Comparison of ENCODE assay signal across 8 mouse cellular contexts in genomic region chr2:128395308-128396007, GRCm38 (mm10).
DNase-seq lines count a peak whose midpoint lies in the region; ATAC-seq and TF ChIP-seq lines count a peak whose summit lies in the region.

No protein-coding gene starts in this region.

- no peak overlapping the region for H3K27ac ChIP-seq in heart, postnatal 0 days (ENCODE audit: low read depth)
- 0 out of 2 replicates have a peak overlapping the region, but pooled peaks have one; percentile 10 for H3K27ac ChIP-seq in embryonic facial prominence, embryonic 10.5 days (replicated peaks)

- WGBS in heart, postnatal 0 days, result 40% methylated on average over 4 of the region's 4 CpGs
- 39% methylated on average over 4 of the region's 4 CpGs for WGBS in embryonic facial prominence, embryonic 10.5 days

- H3K27me3 ChIP-seq in heart, postnatal 0 days (ENCODE audit: control insufficient read depth, insufficient read depth, low read length), result 0 out of 2 replicates have a peak, but pooled peaks cover 2% of the 10 kb centered on the region
- H3K27me3 ChIP-seq in embryonic facial prominence, embryonic 10.5 days (replicated peaks; ENCODE audit: low read depth, poor library complexity, severe bottlenecking), result peaks cover 28% of the 10 kb centered on the region; the same call in 1 of the 2 replicates
- no peaks in the 10 kb centered on the region for H3K27me3 ChIP-seq in myocyte (ENCODE audit: control insufficient read depth, insufficient read depth, insufficient read length)

- no peak overlapping the region for H3K4me3 ChIP-seq in heart, postnatal 0 days (ENCODE audit: low read depth, low read length)
- H3K4me3 ChIP-seq in embryonic facial prominence, embryonic 10.5 days, result no peak overlapping the region
- H3K4me3 ChIP-seq in myocyte, result no peak overlapping the region

- no peak overlapping the region for H3ac ChIP-seq in myocyte (ENCODE audit: control insufficient read depth, insufficient read length)

- H3K4me2 ChIP-seq in heart, postnatal 0 days (ENCODE audit: low read depth, low read length), result no peak overlapping the region
- H3K4me2 ChIP-seq in myocyte (ENCODE audit: low read depth), result peak overlapping the region; percentile 43

- H3K9me3 ChIP-seq in heart, postnatal 0 days (replicated peaks; ENCODE audit: control insufficient read depth, low read length), result no peaks in the 10 kb centered on the region
- H3K9me3 ChIP-seq in embryonic facial prominence, embryonic 10.5 days, result no peaks in the 10 kb centered on the region

- 0 out of 2 replicates have a peak, but pooled peaks have one; percentile 27 for ATAC-seq in heart, postnatal 0 days (ENCODE audit: insufficient read depth, low read depth)
- no peak for ATAC-seq in CD4-positive, CD25-positive, alpha-beta regulatory T cell, adult 4 months

- no peak for TF ChIP-seq CTCF in heart, postnatal 0 days (IDR thresholded peaks at IDR 0.05; ENCODE audit: low read depth)

- H3K36me3 ChIP-seq in heart, postnatal 0 days (replicated peaks; ENCODE audit: control insufficient read depth, insufficient read depth, low read length), result no peaks in the 10 kb centered on the region
- H3K36me3 ChIP-seq in embryonic facial prominence, embryonic 10.5 days (replicated peaks), result no peaks in the 10 kb centered on the region
- no peaks in the 10 kb centered on the region for H3K36me3 ChIP-seq in myocyte (ENCODE audit: control insufficient read depth, insufficient read depth)

- no peak overlapping the region for H3K9ac ChIP-seq in heart, postnatal 0 days (replicated peaks; ENCODE audit: low read depth, low read length)

- TF ChIP-seq POLR2A in myocyte (IDR thresholded peaks at IDR 0.05; ENCODE audit: insufficient read length, low read depth), result no peak

- TF ChIP-seq EP300 in heart, postnatal 0 days (IDR thresholded peaks at IDR 0.05; ENCODE audit: low read depth), result no peak

- H3K79me2 ChIP-seq in myocyte (ENCODE audit: control insufficient read depth, insufficient read depth), result peaks cover 93% of the 10 kb centered on the region

- H3K4me1 ChIP-seq in heart, postnatal 0 days (ENCODE audit: control insufficient read depth, insufficient read depth), result peaks cover 27% of the 10 kb centered on the region
- peaks cover 39% of the 10 kb centered on the region for H3K4me1 ChIP-seq in embryonic facial prominence, embryonic 10.5 days

- no peak for DNase-seq in heart, postnatal 0 days (ENCODE audit: low spot score)
- no peak for DNase-seq in heart, postnatal 4 days
- DNase-seq in embryonic facial prominence, embryonic 10.5 days (ENCODE audit: low spot score), result no peak
- peak; percentile 45 for DNase-seq in induced T-regulatory cell, adult 2 months (ENCODE audit: low read depth)
- DNase-seq in ovary, postnatal 36 days (ENCODE audit: low spot score), result no peak
- no peak for DNase-seq in ovary, adult 18-20 months (ENCODE audit: low spot score)

TF ChIP-seq in myocyte, 11 proteins besides CTCF, POLR2A, EP300 and RAD21:
- TF ChIP-seq USF1 (IDR thresholded peaks at IDR 0.05; ENCODE audit: low read depth), result no peak
- no peak for TF ChIP-seq SRF (IDR thresholded peaks at IDR 0.05; ENCODE audit: control insufficient read depth, insufficient read length, low read depth)
TF ChIP-seq in myocyte: peak in this region for 0.
